8 mouse cellular contexts compared by ENCODE assay signal in genomic region chr5:41845558-41845937, GRCm38 (mm10). TPM values are rescaled to one million over a fixed set of nuclear protein-coding genes. Genes with fewer than 3 reads are reported as not detected.
DNase-seq lines count a peak whose midpoint lies in the region; ATAC-seq and TF ChIP-seq lines count a peak whose summit lies in the region.

No protein-coding gene starts in this region.

- TF ChIP-seq POLR2A in spleen, adult 2 months (IDR thresholded peaks at IDR 0.05; ENCODE audit: low read depth, low read length) = no peak
- no peak for TF ChIP-seq POLR2A in limb, embryonic 14.5 days (IDR thresholded peaks at IDR 0.05; ENCODE audit: borderline replicate concordance, extremely low read depth, insufficient read depth, insufficient read length)

- 76% methylated on average over 2 of the region's 2 CpGs for WGBS in heart, embryonic 11.5 days (ENCODE audit: insufficient replicate concordance)
- 8% methylated on average over 2 of the region's 2 CpGs for whole genome bisulfite sequencing in spleen, adult 2 months
- WGBS in limb, embryonic 14.5 days = 49% methylated on average over 2 of the region's 2 CpGs
- 72% methylated on average over 2 of the region's 2 CpGs for WGBS in stomach, embryonic 16.5 days

- ATAC-seq in heart, embryonic 11.5 days (replicated peaks; ENCODE audit: insufficient number of reproducible peaks, low FRiP score, low TSS enrichment) = no peak
- ATAC-seq in limb, embryonic 14.5 days (ENCODE audit: low FRiP score, low read depth) = no peak
- no peak for ATAC-seq in stomach, embryonic 16.5 days (ENCODE audit: insufficient read depth, low FRiP score)

- no peaks in the 10 kb centered on the region for H3K9me3 ChIP-seq in heart, embryonic 11.5 days (replicated peaks; ENCODE audit: control insufficient read depth, low read length)
- H3K9me3 ChIP-seq in limb, embryonic 14.5 days (ENCODE audit: control insufficient read depth, low read length) = no peaks in the 10 kb centered on the region
- no peaks in the 10 kb centered on the region for H3K9me3 ChIP-seq in stomach, embryonic 16.5 days (replicated peaks; ENCODE audit: control insufficient read depth, low read length)

- no peaks in the 10 kb centered on the region for H3K27me3 ChIP-seq in heart, embryonic 11.5 days (ENCODE audit: control insufficient read depth, insufficient read depth, low read length)
- no peaks in the 10 kb centered on the region for H3K27me3 ChIP-seq in spleen, adult 2 months (ENCODE audit: control insufficient read depth, insufficient read depth, low read length)
- no peaks in the 10 kb centered on the region for H3K27me3 ChIP-seq in limb, embryonic 14.5 days (ENCODE audit: control insufficient read depth, insufficient read depth, low read length)
- no peaks in the 10 kb centered on the region for H3K27me3 ChIP-seq in stomach, embryonic 16.5 days (ENCODE audit: control insufficient read depth, insufficient read depth, low read length)

- no peak overlapping the region for H3K27ac ChIP-seq in heart, embryonic 11.5 days (ENCODE audit: low read depth, low read length)
- peak overlapping the region; percentile 59; the same call in 1 of the 2 replicates for H3K27ac ChIP-seq in spleen, adult 2 months (ENCODE audit: insufficient read depth, low read length)
- H3K27ac ChIP-seq in limb, embryonic 14.5 days (replicated peaks; ENCODE audit: low read depth, low read length) = no peak overlapping the region
- no peak overlapping the region for H3K27ac ChIP-seq in stomach, embryonic 16.5 days (ENCODE audit: low read length)

- H3K36me3 ChIP-seq in heart, embryonic 11.5 days (ENCODE audit: control insufficient read depth, insufficient read depth, low read length) = no peaks in the 10 kb centered on the region
- H3K36me3 ChIP-seq in spleen, adult 2 months (ENCODE audit: control insufficient read depth, insufficient read depth, low read length) = no peaks in the 10 kb centered on the region
- H3K36me3 ChIP-seq in limb, embryonic 14.5 days (ENCODE audit: control insufficient read depth, insufficient read depth, low read length) = no peaks in the 10 kb centered on the region
- no peaks in the 10 kb centered on the region for H3K36me3 ChIP-seq in stomach, embryonic 16.5 days (ENCODE audit: control insufficient read depth, insufficient read depth, low read length)

- intact Hi-C loops in heart, postnatal 36 days (cut with DNase I) = loop anchor here (10.0 kb wide), 1 partner anchor 1399 kb away; no protein-coding TSS in a partner anchor

- peak overlapping the region; percentile 74 for H3K4me2 ChIP-seq in heart, embryonic 11.5 days
- H3K4me2 ChIP-seq in limb, embryonic 14.5 days (replicated peaks; ENCODE audit: low read depth, low read length, severe bottlenecking) = peak overlapping the region; percentile 80
- H3K4me2 ChIP-seq in stomach, embryonic 16.5 days (ENCODE audit: low read depth, low read length) = peak overlapping the region; percentile 83

- TF ChIP-seq CTCF in spleen, adult 2 months (IDR thresholded peaks at IDR 0.05; ENCODE audit: extremely low read depth, insufficient read depth, insufficient read length, insufficient replicate concordance) = no peak

- peak overlapping the region; percentile 63 for H3K9ac ChIP-seq in heart, embryonic 11.5 days (ENCODE audit: low read depth, low read length)
- 0 out of 2 replicates have a peak overlapping the region, but pooled peaks have one; percentile 42 for H3K9ac ChIP-seq in limb, embryonic 14.5 days (ENCODE audit: low read depth, low read length, severe bottlenecking)
- peak overlapping the region; percentile 71; the same call in 1 of the 2 replicates for H3K9ac ChIP-seq in stomach, embryonic 16.5 days (ENCODE audit: low read length)

- H3K4me1 ChIP-seq in heart, embryonic 11.5 days (ENCODE audit: control insufficient read depth, insufficient read depth, low read length) = peaks cover 10% of the 10 kb centered on the region
- H3K4me1 ChIP-seq in spleen, adult 2 months (ENCODE audit: control insufficient read depth, insufficient read depth, insufficient read length) = peaks cover 8% of the 10 kb centered on the region; the same call in 1 of the 2 replicates
- peaks cover 7% of the 10 kb centered on the region for H3K4me1 ChIP-seq in limb, embryonic 14.5 days (ENCODE audit: control insufficient read depth, insufficient read depth, low read length)
- peaks cover 14% of the 10 kb centered on the region for H3K4me1 ChIP-seq in stomach, embryonic 16.5 days (ENCODE audit: control insufficient read depth, insufficient read depth, low read length)

- peak overlapping the region; percentile 98 for H3K4me3 ChIP-seq in heart, embryonic 11.5 days (ENCODE audit: low read depth, low read length)
- peak overlapping the region; percentile 59 for H3K4me3 ChIP-seq in spleen, adult 2 months (ENCODE audit: extremely low read depth, insufficient read depth, insufficient read length)
- H3K4me3 ChIP-seq in limb, embryonic 14.5 days (replicated peaks; ENCODE audit: low read length) = peak overlapping the region; percentile 98; the same call in 1 of the 2 replicates
- peak overlapping the region; percentile 99 for H3K4me3 ChIP-seq in stomach, embryonic 16.5 days (replicated peaks; ENCODE audit: low read length)

- DNase-seq in heart, postnatal 36 days = no peak
- DNase-seq in spleen, adult 2 months (ENCODE audit: low read depth in 1 of 2, low spot score in 2 of 2) = no peak
- DNase-seq in spleen, postnatal 4 days (ENCODE audit: low spot score in 2 of 2) = no peak
- DNase-seq in limb, embryonic 14.5 days (ENCODE audit: low spot score) = no peak
- no peak for DNase-seq in right cerebral cortex, adult 2 months (ENCODE audit: low spot score in 2 of 2)
- DNase-seq in adrenal gland, adult 8-10 months = no peak

RNA-seq across cellular contexts. Expression of gene Bod1l, which starts 1.4 kb away (rescaled TPM):
- 14.3 and 17.3 TPM in 2 replicates for polyA plus RNA-seq in heart, embryonic 11.5 days (2014; fragmentation: Nextera tagmentation; extraction: Ambion mirVana)
- 10 to 100 TPM; 19.2 to 19.6 TPM for total RNA-seq in heart, postnatal 36 days (2021)
- 3.3 and 5.9 TPM in 2 replicates for polyA plus RNA-seq in spleen, adult 2 months (2012; rRNA removed)
- polyA plus RNA-seq in limb, embryonic 14.5 days (2012; rRNA removed) = 8.5 and 11.8 TPM in 2 replicates
- 23.9 and 27.6 TPM in 2 replicates for polyA plus RNA-seq in limb, embryonic 14.5 days (2014; fragmentation: Nextera tagmentation; extraction: Ambion mirVana)
- polyA plus RNA-seq in stomach, embryonic 16.5 days (2015; fragmentation: Nextera tagmentation; extraction: Ambion mirVana) = 13.6 and 14.4 TPM in 2 replicates
- total RNA-seq in adrenal gland, adult 8-10 months (2022) = 10 to 100 TPM; 35.9 to 45.8 (median 38.2) TPM
